Mouse (Mus musculus) liver, postnatal 0 days (tissue): ENCODE measurements around the gene Stmn1. TPM values are rescaled to one million over a fixed set of nuclear protein-coding genes. Genes with fewer than 3 reads are reported as not detected.
"Not testable (repeated sequence)": the region's sequence is repeated elsewhere in the genome, so short reads cannot be mapped to it uniquely, and the experiment has no call there.

Experiments
- ATAC-seq: fragments of 200-750 bp; cut with Nextera tagmentation; 2 replicates; pipeline ENCODE4 v1.8.0; 2017; ENCODE audit warnings: mild to moderate bottlenecking, moderate library complexity
- DNase-seq: peaks from one replicate; pipeline ENCODE4 v3.0.0-alpha.2; 2016
- H3K27ac ChIP-seq: fragments of 300-500 bp; sonication (generic); 2 replicates; pipeline ENCODE4 v1.5.1; 2014; ENCODE audit warnings: antibody characterized with exemption, moderate library complexity, mild to moderate bottlenecking, low read depth
- H3K27me3 ChIP-seq: fragments of 300-500 bp; sonication (generic); 2 replicates; pipeline ENCODE4 v1.6.1; 2014; ENCODE audit warnings: low read length, control low read depth, mixed read lengths; ENCODE audit not compliant: insufficient read depth
- H3K36me3 ChIP-seq: fragments of 300-500 bp; sonication (generic); replicated peaks from 2 replicates; pipeline ENCODE4 v1.6.1; 2014; ENCODE audit warnings: mild to moderate bottlenecking, control low read depth, low read length, moderate library complexity, mixed read lengths; ENCODE audit not compliant: insufficient read depth
- H3K4me1 ChIP-seq: fragments of 300-500 bp; sonication (generic); 2 replicates; pipeline ENCODE4 v1.6.1; 2014; ENCODE audit warnings: antibody characterized with exemption, mild to moderate bottlenecking, control low read depth; ENCODE audit not compliant: insufficient read depth
- H3K4me2 ChIP-seq: fragments of 300-500 bp; sonication (generic); 2 replicates; pipeline ENCODE4 v1.6.1; 2014; ENCODE audit warnings: low read depth, mild to moderate bottlenecking, low read length, moderate library complexity, mixed read lengths
- H3K4me3 ChIP-seq: fragments of 300-500 bp; sonication (generic); 2 replicates; pipeline ENCODE4 v1.5.1; 2014; ENCODE audit warnings: low read depth, low read length
- H3K9ac ChIP-seq: fragments of 300-500 bp; sonication (generic); replicated peaks from 2 replicates; pipeline ENCODE4 v1.6.1; 2014; ENCODE audit warnings: mild to moderate bottlenecking, moderate library complexity
- H3K9me3 ChIP-seq: fragments of 300-500 bp; sonication (generic); 2 replicates; pipeline ENCODE4 v1.6.1; 2016; ENCODE audit warnings: mild to moderate bottlenecking, control low read depth, low read length, mixed read lengths
- CTCF ChIP-seq: sonication (generic); IDR thresholded peaks from 2 replicates; pipeline ENCODE4 v1.5.1; 2016; ENCODE audit warnings: antibody characterized with exemption, low read depth
- EP300 ChIP-seq: IDR thresholded peaks from 2 replicates; pipeline ENCODE4 v1.6.1; 2016; ENCODE audit warnings: antibody characterized with exemption, low read depth, mild to moderate bottlenecking
- WGBS: fragments of 180-500 bp; shearing (Covaris S2); extraction: QIAGEN DNeasy Blood & Tissue Kit; methylation state at CpG from one replicate; pipeline ENCODE4 v1.1.7; 2014; ENCODE audit not compliant: insufficient replicate concordance; 5-methylcytosine and 5-hydroxymethylcytosine counted together
- polyA plus RNA-seq: library from polyadenylated mRNA; unstranded; fragments of >200 nt; fragmentation: Nextera tagmentation; extraction: Ambion mirVana; gene quantifications from 2 replicates; pipeline ENCODE4 v1.2.1, GENCODE M21; 2015

Stmn1 gene
- polyA plus RNA-seq, 1 experiment from 2014 or later: 258 TPM

- H3K36me3 ChIP-seq: no peaks in the 10 kb centered on the region
- TF ChIP-seq EP300 (peak; percentile 32; the same call in 1 of the 2 replicates), CTCF (peak; percentile 7; the same call in 1 of the 2 replicates)
- DNase-seq: no peak
- H3K9me3 ChIP-seq: no peaks in the 10 kb centered on the region
- H3K4me2 ChIP-seq: no peak overlapping the region
- H3K4me3 ChIP-seq: no peak overlapping the region
- H3K27me3 ChIP-seq: no peaks in the 10 kb centered on the region
- peak; percentile 72 for ATAC-seq
- no peak overlapping the region for H3K9ac ChIP-seq
- 0 out of 2 replicates have a peak overlapping the region, but pooled peaks have one; percentile 3 for H3K27ac ChIP-seq
- WGBS: 67% methylated on average over 5 of the region's 5 CpGs
- H3K4me1 ChIP-seq: peaks cover 27% of the 10 kb centered on the region
These were observed 17.2 kb downstream of the Stmn1 start for GRCm38 (mm10) chr4:134485151-134485900.

GRCm38 (mm10) chr4:134488211-134488610 is 20.1 kb downstream of the Stmn1 start:
- DNase-seq (no peak), ATAC-seq (peak; percentile 47)
- Histone ChIP-seq H3K4me3 (no peak overlapping the region), H3K9ac (no peak overlapping the region; the same call in 1 of the 2 replicates), H3K27me3 (no peaks in the 10 kb centered on the region), H3K36me3 (no peaks in the 10 kb centered on the region), H3K4me1 (peaks cover 28% of the 10 kb centered on the region), H3K9me3 (no peaks in the 10 kb centered on the region; the same call in 1 of the 2 replicates), H3K27ac (peak overlapping the region; percentile 55), H3K4me2 (no peak overlapping the region)
- WGBS: 69% methylated on average over 5 of the region's 5 CpGs
- TF ChIP-seq EP300: no peak
- no peak for TF ChIP-seq CTCF

- 54% methylated on average over 11 of the region's 11 CpGs for WGBS
- Histone ChIP-seq H3K9ac (no peak overlapping the region), H3K27me3 (no peaks in the 10 kb centered on the region), H3K4me1 (peaks cover 39% of the 10 kb centered on the region), H3K27ac (peak overlapping the region; percentile 80), H3K4me3 (no peak overlapping the region), H3K4me2 (0 out of 2 replicates have a peak overlapping the region, but pooled peaks have one; percentile 38), H3K9me3 (no peaks in the 10 kb centered on the region; the same call in 1 of the 2 replicates), H3K36me3 (no peaks in the 10 kb centered on the region)
- no peak for DNase-seq
- TF ChIP-seq CTCF: no peak
- no peak for TF ChIP-seq EP300
- peak; percentile 52 for ATAC-seq
These were observed 22.0 kb downstream of the Stmn1 start for GRCm38 (mm10) chr4:134489986-134490665.

GRCm38 (mm10) chr4:134491716-134492115 is 23.6 kb downstream of the Stmn1 start:
- H3K9ac ChIP-seq: no peak overlapping the region
- no peak overlapping the region for H3K4me3 ChIP-seq
- WGBS: 51% methylated on average over 6 of the region's 6 CpGs
- no peak for DNase-seq
- no peak for ATAC-seq
- TF ChIP-seq EP300 (no peak), CTCF (no peak)
- H3K4me1 ChIP-seq: peaks cover 55% of the 10 kb centered on the region
- no peaks in the 10 kb centered on the region; the same call in 1 of the 2 replicates for H3K9me3 ChIP-seq
- H3K4me2 ChIP-seq: no peak overlapping the region
- no peaks in the 10 kb centered on the region for H3K36me3 ChIP-seq
- H3K27ac ChIP-seq: no peak overlapping the region
- no peaks in the 10 kb centered on the region for H3K27me3 ChIP-seq

GRCm38 (mm10) chr4:134494161-134494560 is 26.0 kb downstream of the Stmn1 start:
- H3K9me3 ChIP-seq, ATAC-seq, H3K4me3 ChIP-seq, H3K36me3 ChIP-seq, H3K27me3 ChIP-seq, DNase-seq: not testable (repeated sequence)
- 79% methylated on average over 6 of the region's 6 CpGs for WGBS
- Histone ChIP-seq H3K4me2 (peak overlapping the region; percentile 32; the same call in 1 of the 2 replicates), H3K4me1 (peaks cover 63% of the 10 kb centered on the region), H3K9ac (peak overlapping the region; percentile 34; the same call in 1 of the 2 replicates), H3K27ac (peak overlapping the region; percentile 89)
